Mouse (Mus musculus): Measurements from ENCODE around the gene Ift57. TPM values are rescaled to one million over a fixed set of nuclear protein-coding genes. Genes with fewer than 3 reads are reported as not detected.

Gene Ift57
- polyA plus RNA-seq, 1 experiment: 0.97 TPM

GRCm38 (mm10) chr16:49786116-49786515 lies 87.1 kb downstream of the Ift57 start:
- no peak for DNase-seq (ENCODE audit: low read depth, low spot score)
- WGBS: 91% methylated on average over 6 of the region's 6 CpGs

DNA sequence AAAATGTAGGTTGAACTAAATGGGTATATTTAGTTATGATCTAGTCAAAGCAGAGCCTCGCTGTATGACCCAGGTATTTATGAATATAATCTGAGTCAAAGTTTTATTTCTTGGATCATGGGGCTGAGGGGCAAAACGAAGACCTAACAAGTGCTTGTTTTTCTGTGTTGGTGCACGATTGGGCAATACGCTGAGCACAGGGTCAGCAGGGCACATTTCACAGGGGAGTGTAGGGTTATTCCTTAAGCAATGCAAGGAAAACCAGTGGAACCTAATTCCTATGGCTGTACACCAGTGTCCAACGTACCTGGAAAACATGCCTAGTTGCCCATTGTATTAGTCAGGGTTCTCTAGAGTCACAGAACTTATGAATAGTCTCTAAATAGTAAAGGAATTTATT lies 88.7 kb downstream of the Ift57 start:
- DNase-seq (ENCODE audit: low read depth, low spot score): no peak
- 79% methylated on average over 5 of the region's 5 CpGs for WGBS

- 79% methylated on average over 9 of the region's 9 CpGs for WGBS
- no peak for DNase-seq (ENCODE audit: low read depth, low spot score)
These were observed 91.8 kb downstream of the Ift57 start for GRCm38 (mm10) chr16:49790575-49791465.

DNA sequence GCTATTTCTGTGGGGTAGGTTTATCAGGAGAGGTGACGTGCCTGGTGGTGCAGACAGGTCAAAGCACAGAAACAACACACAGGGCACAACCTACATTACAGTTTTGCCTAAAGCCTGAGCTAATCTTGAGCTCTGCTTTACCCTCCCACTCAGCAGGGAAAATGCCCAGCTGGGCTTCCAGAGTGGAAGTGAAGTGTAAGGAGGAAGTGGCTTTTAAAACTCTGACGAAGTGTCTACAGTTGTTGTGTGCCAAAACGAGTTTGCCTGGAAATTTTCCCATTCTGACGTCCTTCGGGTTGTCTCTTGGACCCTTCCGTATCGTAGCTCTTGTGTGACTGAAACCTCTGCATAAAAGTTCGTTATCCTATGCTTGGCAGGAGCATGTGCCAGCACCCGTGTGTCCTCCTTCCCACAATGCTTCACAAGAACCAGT lies 93.4 kb downstream of the Ift57 start:
- DNase-seq (ENCODE audit: low read depth, low spot score): no peak
- 44% methylated on average over 9 of the region's 9 CpGs for WGBS

DNA sequence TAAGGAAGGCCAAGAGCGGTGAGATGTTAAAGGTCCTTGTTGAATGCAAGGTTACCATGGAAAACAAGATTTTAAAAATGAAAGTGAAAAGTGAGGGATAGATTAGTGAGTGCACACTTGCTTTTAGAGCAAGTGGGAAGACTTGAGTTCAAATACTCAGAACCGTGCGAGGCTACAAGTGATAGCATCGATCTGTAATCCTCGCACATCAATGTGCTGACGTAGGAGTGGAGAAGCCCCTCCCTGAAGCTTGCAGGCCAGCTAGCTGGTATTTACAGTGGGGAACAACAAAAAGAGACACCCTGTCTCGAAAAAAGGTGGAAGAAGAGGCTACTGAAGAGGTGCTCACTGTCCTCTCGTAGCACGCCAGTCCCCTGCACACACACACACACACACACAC lies 94.6 kb downstream of the Ift57 start:
- no peak for DNase-seq (ENCODE audit: low read depth, low spot score)
- 87% methylated on average over 9 of the region's 9 CpGs for WGBS

DNA sequence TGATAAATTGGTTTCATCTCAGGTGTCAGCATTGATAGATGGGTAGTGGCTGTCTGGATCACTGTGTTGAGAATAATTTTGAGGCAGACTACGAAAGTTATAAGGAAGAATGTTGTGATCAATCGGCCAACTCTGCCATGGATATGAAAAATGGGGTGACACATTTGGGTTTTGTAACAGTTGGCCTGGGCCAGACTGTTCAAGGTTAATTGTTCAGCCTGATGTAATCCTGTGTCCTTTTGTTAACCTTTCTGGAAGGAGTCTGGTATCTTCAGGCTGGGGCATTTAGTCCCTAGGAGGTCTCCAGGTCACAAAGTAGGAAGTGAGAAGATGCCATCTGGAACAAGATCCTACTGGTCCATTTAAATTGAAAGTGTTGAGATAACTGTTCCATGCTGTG lies 97.2 kb downstream of the Ift57 start:
- no peak for DNase-seq (ENCODE audit: low read depth, low spot score)
- WGBS: 83% methylated on average over 2 of the region's 2 CpGs

- no peak for DNase-seq (ENCODE audit: low read depth, low spot score)
- WGBS: 75% methylated on average over 2 of the region's 2 CpGs
These were observed 97.9 kb downstream of the Ift57 start for GRCm38 (mm10) chr16:49796954-49797353.

DNA sequence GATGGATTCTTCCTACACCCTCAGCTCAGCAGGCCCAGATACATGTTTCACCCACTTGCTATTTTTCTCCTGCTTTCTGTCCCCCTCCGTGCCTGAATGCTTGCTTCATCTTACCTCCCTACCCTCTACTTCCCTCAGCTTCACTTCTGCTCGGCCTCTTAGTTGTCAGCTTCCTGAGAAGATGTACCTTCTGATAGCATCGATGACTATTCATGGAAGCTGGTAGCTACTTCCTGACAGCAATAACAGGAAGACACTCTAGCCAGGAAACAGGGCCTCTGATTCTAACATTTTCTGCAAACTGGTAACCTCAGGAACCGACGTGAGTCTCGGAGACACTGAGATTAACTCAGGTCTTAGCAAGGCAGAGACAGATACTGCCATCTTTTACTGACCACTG lies 99.8 kb downstream of the Ift57 start:
- WGBS: 73% methylated on average over 6 of the region's 6 CpGs

GRCm38 (mm10) chr16:49799597-49800561 lies 100.8 kb downstream of the Ift57 start, which contains the start of gene Cd47:
TSS of gene Cd47 (plus strand) at chr16:49800533.
- DNase-seq (ENCODE audit: low read depth, low spot score): no peak
- 78% methylated on average over 10 of the region's 10 CpGs for WGBS

More for the DNA sequence above, 99.8 kb downstream of the Ift57 start:
- DNase-seq (ENCODE audit: low read depth, low spot score): no peak

DNA sequence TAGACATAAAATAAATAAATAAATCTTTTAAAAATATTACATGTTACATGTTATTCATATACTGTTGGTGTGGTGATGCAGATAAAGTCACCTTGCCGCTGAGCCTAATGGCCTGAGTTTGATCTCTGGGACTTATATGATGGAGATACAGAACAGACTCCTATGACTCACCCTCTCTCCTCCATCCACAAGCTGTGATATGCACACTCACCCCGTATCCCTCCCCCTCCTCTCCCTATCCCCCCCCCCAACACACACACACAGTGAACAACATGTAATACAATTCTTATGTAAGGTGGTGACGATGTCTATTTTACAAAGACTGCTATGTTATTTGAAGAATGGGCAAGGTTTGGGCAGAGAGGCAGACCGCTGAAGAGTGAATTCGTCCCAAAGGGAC lies 102.0 kb downstream of the Ift57 start:
- 79% methylated on average over 5 of the region's 5 CpGs for WGBS
- no peak for DNase-seq (ENCODE audit: low read depth, low spot score)

GRCm38 (mm10) chr16:49801399-49801798 lies 102.4 kb downstream of the Ift57 start:
- DNase-seq (ENCODE audit: low read depth, low spot score): no peak
- WGBS: 66% methylated on average over 5 of the region's 5 CpGs

- 68% methylated on average over 2 of the region's 2 CpGs for WGBS
These were observed 104.0 kb downstream of the Ift57 start for GRCm38 (mm10) chr16:49802993-49803392.

DNA sequence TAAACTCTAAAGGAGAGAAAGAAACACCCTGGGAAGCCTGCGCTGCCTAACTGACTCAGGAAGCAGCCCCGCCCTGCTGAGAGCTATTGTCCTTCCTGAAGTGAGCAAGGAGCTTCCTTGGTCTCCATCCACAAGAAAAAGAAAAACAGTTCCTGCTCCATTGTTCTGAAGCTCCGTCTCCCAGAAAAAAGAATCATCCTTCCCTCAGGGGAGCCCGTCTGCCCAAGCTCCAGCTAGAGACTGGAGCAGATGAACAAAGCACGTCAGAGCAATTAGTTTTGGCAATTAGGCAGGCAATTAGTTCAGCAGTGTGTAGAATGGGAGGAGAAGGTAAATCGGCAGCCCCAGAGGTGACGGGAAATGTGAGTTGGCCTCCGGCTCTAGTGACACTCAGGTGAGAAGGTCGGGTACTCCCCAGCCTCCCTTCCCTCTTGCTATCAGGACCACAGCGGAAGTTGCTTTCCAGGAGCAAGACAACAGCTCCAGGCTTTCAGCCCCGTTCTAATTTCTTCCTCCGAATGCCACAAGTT lies 105.0 kb downstream of the Ift57 start:
- 12% methylated on average over 12 of the region's 12 CpGs for WGBS
- no peak for DNase-seq (ENCODE audit: low read depth, low spot score)

More at GRCm38 (mm10) chr16:49802993-49803392, 104.0 kb downstream of the Ift57 start:
- DNase-seq (ENCODE audit: low read depth, low spot score): no peak

- 75% methylated on average over 10 of the region's 10 CpGs for WGBS
- no peak for DNase-seq (ENCODE audit: low read depth, low spot score)
These were observed 107.9 kb downstream of the Ift57 start for GRCm38 (mm10) chr16:49806920-49807319.

DNA sequence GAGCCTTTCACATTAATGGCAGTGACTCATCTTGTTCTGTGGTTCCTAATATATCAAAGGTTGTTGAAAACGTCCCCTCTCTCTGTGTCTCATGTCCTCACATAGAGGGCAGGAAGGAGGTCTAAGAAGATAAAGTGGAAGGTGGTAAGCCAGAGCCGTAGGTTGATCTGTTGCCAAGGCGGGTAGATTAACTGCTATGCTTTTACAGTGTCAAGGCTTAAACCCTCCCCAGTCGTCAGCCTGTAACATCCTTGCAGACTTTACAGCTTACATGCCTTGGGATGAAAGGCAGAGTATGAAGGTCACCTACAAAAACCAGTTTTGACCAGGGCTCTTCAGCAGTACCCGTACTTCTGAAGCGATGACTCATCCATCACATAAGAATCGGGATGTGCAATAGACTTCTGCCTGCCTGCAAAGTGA lies 108.4 kb downstream of the Ift57 start:
- DNase-seq (ENCODE audit: low read depth, low spot score): no peak
- WGBS: 55% methylated on average over 7 of the region's 7 CpGs

GRCm38 (mm10) chr16:49807862-49808430 lies 108.9 kb downstream of the Ift57 start:
- 80% methylated on average over 18 of the region's 18 CpGs for WGBS
- DNase-seq (ENCODE audit: low read depth, low spot score): no peak

GRCm38 (mm10) chr16:49811897-49812296 lies 112.9 kb downstream of the Ift57 start:
- 51% methylated on average over 2 of the region's 2 CpGs for WGBS
- no peak for DNase-seq (ENCODE audit: low read depth, low spot score)

DNA sequence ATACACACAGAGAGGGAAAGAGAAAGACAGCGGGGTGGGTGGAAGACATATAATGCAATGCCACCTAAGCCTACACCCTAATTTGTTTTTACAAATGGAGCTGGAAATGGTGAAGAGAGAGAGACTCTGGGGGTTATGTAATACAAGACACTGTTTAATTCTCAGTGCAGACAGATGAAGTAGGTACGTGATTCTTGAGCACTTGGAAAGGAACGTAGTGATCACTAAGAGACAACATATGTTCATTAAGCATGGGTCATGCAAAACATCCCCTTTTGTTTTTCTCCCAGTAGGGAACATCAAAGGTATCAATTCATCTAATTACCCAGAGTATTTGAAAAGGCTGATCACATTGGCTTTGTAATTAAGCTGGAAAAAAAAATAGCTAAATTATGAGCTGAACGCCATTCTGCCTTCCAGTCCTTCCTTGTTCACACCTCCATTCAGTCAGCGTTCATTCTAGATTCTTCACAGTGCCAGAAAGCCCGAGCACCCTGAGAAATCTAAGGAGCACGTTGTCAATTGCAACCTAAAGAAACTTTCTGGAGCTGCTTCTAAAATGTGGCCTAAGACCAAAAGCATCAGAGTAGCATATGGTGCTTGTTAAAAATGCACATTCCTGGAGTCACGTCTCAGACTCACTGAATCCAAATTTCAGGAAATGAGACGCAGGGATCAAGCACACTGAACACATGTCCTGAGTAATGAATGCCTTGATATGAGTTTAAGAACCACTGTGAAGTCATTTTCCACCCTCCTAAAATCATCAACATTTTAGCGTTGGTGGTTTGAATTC lies 114.0 kb downstream of the Ift57 start:
- no peak for DNase-seq (ENCODE audit: low read depth, low spot score)
- 81% methylated on average over 10 of the region's 10 CpGs for WGBS

DNA sequence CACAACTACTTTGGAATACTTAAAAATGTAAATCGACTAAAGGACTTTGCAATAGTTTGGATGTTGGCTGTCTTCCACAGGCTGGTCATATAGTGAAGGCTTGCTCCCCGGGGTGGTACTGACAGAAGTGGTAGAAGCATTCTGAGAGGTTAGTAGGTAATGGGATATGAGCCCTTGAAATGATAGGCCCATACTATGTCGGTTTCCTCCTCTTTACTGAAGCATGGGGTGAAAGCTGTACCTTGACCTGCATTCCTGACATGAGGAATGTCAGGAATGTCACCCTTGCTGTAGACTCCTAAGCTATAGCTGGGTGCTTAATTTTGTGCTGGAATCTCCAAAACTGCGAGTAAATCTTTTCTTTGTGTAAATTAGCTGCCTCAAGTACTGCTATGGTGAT lies 115.4 kb downstream of the Ift57 start:
- DNase-seq (ENCODE audit: low read depth, low spot score): no peak
- 51% methylated on average over 4 of the region's 4 CpGs for WGBS

All from large intestine, adult 2 months (tissue).